Mouse (Mus musculus) cerebellum, adult 11 months (tissue): ENCODE data around the gene Magt1.
"Not testable (repeated sequence)": the region's sequence is repeated elsewhere in the genome, so short reads cannot be mapped to it uniquely, and the experiment has no call there.

Source experiments
- DNase-seq: peaks from one replicate; pipeline ENCODE4 v3.0.0; 2022

The Magt1 gene

GRCm38 (mm10) chrX:106011465-106012159 is at the start of gene Magt1:
Gene Magt1 (minus strand): TSS chrX:106011906.
- peak; percentile 76 for DNase-seq

GRCm38 (mm10) chrX:106048191-106048590 is 36.5 kb upstream of the Magt1 start:
- DNase-seq: no peak

- DNase-seq: no peak
Observed at GRCm38 (mm10) chrX:106045928-106046327, 34.2 kb upstream of the Magt1 start.

- DNase-seq: no peak
Observed at GRCm38 (mm10) chrX:106045455-106045854, 33.7 kb upstream of the Magt1 start.

DNA sequence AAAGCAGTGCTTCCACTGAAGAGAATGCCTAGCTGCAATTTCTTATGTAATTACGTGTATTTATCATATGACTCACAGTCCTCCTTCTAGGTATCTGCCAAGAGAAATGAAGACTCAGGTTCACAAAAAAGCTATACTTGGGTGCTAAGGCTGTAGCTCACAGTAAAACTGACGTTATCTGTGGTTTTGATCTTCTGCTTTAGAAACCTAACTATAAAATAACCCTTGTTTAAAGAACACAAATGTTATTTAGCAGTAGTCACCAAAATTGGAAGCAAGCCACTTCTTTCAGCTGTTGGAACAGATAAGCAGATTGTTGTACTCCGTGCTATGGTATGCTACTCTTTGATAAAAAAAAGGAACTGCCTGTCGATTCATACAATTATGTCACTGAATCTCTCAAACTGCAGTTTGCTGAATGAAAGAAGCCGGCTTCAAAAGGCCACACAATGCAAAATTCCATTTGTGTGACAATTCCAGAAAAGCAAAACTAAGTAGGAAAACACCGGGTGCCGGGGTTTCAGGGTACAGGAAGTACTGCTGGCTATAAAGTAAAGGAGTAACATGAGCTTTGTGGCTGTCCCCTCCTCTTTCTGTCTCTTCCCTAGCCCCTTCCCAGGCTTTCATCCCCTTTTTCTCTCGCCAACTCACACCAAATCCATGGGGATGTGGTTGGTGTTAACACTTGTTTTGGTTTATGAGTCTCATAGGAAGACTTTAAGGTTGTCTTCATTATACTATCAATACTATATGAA is 32.3 kb upstream of the Magt1 start:
- DNase-seq: no peak

- no peak for DNase-seq
Observed at GRCm38 (mm10) chrX:106037185-106037752, 25.6 kb upstream of the Magt1 start.

DNA sequence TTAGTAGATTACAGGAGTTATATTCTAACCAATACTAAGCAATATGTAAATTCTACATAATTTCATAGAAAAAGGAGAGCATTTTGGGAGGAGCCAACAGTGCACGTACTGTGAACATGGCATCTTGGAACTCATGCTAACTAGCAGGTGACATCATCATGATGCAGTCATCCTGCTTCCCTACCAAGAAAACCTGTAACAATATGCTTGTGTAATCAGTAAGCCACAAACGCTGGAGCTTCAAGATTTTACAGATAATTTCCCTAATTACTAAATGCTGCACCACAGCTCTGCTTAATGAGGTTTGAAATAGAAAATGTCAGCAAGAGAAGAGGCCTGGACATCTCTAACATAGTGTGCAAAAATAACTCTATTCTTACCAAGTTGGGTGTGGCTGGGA is 24.0 kb upstream of the Magt1 start:
- DNase-seq: no peak

GRCm38 (mm10) chrX:106031124-106031523 is 19.4 kb upstream of the Magt1 start:
- DNase-seq: no peak

DNA sequence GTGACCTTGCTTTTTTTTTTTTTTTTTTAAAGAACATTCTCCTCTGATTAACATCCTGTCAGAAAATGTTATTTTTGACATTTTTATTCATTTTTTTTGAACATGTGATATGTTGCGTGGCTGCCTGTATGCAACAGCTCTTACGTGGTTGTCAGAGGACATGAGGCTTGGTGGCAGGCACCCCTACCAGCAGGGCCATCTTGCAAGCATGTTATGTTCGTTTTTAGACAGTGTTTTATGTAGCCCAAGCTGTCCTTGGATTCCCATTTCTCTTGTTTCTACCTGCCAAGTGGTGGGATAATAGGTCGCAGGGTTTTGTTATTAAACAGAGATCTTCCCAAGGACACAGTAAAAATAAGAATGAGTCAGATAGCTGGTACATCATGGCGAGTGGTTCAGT is 18.5 kb upstream of the Magt1 start:
- no peak for DNase-seq

GRCm38 (mm10) chrX:106027343-106027674 is 15.6 kb upstream of the Magt1 start:
- no peak for DNase-seq

- DNase-seq: peak; percentile 77
Observed at GRCm38 (mm10) chrX:106026418-106027342, 15.0 kb upstream of the Magt1 start, which contains the start of gene Atp7a. Gene Atp7a (plus strand): TSS chrX:106027276.

- DNase-seq: no peak
Observed at GRCm38 (mm10) chrX:106017516-106017915, 5.8 kb upstream of the Magt1 start.

GRCm38 (mm10) chrX:106017102-106017501 is 5.4 kb upstream of the Magt1 start:
- no peak for DNase-seq

GRCm38 (mm10) chrX:106015571-106016322 is 4.0 kb upstream of the Magt1 start, which contains the start of gene Cox7b:
Gene Cox7b (plus strand): TSS chrX:106015700.
- peak; percentile 66 for DNase-seq

DNA sequence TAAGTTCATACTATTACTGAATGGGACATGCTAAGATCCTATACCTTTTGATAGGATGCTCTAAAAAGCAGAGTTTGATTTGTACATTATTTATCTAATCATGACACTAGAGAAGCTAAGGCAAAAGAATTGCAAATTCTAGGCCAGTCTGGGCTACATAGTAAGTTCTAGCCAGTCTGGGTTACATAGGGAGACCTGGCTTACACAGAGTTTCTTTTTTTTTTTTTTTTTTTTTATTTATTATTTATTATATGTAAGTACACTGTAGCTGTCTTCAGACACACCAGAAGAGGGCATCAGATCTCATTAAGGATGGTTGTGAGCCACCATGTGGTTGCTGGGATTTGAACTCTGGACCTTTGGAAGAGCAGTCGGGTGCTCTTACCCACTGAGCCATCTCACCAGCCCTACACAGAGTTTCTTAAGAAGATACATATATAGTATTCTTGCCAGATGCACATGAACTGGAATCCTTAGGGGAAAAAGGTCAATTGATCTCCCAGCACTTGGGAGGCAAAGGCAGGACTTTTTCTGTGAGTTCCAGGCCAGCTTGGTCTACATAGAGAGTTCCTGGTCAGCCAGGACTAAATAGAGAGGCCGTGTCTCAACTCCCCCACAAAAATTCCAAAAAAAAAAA is 3.2 kb upstream of the Magt1 start:
- DNase-seq: not testable (repeated sequence)

- DNase-seq: peak; percentile 24
Observed at GRCm38 (mm10) chrX:106013217-106013616, 1.5 kb upstream of the Magt1 start.

- DNase-seq: no peak
Observed at GRCm38 (mm10) chrX:106012559-106012958, 853 bp upstream of the Magt1 start.

DNA sequence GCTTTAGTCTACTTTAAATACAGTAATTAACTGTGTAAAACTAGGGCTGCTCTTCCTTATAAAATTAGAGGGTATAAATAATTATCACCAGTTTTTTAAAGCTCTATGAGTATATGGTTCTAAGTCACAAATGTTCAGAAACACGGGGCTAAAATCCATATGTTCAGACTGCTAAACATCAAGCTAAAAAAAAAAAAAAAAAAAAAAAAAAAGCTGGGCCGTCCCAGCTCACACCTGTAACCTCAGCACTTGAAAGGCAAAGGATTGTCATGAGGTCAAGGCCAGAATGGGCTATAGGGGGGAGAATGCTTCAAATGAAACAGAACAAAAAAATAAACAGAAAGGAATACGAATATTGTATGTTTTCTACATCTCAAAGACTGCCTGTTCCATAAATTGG is 944 bp downstream of the Magt1 start:
- no peak for DNase-seq

- no peak for DNase-seq
Observed at GRCm38 (mm10) chrX:106001605-106002004, 10.1 kb downstream of the Magt1 start.

DNA sequence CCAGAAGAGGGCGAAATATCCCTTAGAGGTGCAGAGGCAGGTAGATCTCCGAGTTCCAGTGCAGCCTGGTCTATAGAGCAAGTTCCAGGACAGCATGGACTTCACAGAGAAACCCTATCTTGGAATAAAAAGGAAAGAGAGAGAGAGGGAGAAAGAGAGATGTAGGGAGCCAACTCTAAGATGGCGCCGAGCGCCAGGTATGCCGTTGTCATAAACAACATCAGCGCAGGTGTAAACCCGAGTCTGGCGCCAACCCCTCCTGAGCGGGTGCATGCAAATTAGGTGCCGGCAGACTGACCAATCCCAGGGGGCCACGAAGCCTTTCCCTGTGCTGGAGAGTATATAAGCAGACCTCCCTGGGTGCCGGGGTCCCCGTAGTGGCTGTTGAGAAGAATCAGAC is 54.6 kb downstream of the Magt1 start:
- DNase-seq: not testable (repeated sequence)

DNA sequence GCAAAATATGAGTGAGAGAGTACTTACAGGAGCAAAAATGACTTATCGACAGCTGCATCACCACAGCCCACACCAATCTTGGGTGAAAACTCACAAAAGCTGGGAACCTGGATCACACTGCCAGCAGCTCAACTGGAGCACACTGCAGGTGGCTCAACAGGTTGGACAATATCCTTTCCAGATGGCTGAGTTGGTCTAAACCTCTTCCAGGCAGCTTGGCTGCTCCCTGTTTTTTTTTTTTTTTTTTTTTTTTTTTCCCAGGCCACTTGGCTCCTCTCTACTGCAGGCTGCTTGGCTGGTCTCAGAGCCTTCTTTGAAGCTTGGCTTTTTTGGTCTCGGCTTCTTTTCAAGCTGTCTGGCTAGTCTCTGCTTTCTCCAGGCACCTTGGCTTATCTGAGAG is 57.7 kb downstream of the Magt1 start:
- peak; percentile 6 for DNase-seq

GRCm38 (mm10) chrX:105946357-105946756 is 65.3 kb downstream of the Magt1 start:
- no peak for DNase-seq
